Mouse (Mus musculus): Measurements from ENCODE around the gene Btbd35f11.
"Not testable (repeated sequence)": the region's sequence is repeated elsewhere in the genome, so short reads cannot be mapped to it uniquely, and the experiment has no call there.

GRCm38 (mm10) chrX:3443590-3443989 is at the start of gene Btbd35f11:
- not testable (repeated sequence) for TF ChIP-seq CTCF (IDR thresholded peaks at IDR 0.05; ENCODE audit: control insufficient read depth, insufficient read depth, insufficient replicate concordance, low read depth, low read length); POLR2A (IDR thresholded peaks at IDR 0.05; ENCODE audit: control insufficient read depth, low read depth, low read length)

Data from testis, adult 2 months (tissue).